Mouse (Mus musculus) bone marrow macrophage, adult 2 months (primary cell): Measurements from ENCODE around the gene Methig1.

Experiments used
- CTCF ChIP-seq: IDR thresholded peaks from 2 replicates; pipeline ENCODE4 v1.5.1; 2012; ENCODE audit warnings: low read depth, mild to moderate bottlenecking, low read length, moderate library complexity
- POLR2A ChIP-seq: IDR thresholded peaks from 2 replicates; pipeline ENCODE4 v1.6.1; 2012; ENCODE audit warnings: mild to moderate bottlenecking, low read depth, low read length, borderline replicate concordance

GRCm38 (mm10) chr15:100314448-100315145, 38.4 kb upstream of the Methig1 start:
- TF ChIP-seq CTCF, result no peak
- TF ChIP-seq POLR2A, result no peak
